Mouse (Mus musculus) ES-E14 (cell line): ENCODE results near the gene Oasl2.

Source experiments
- MAFK ChIP-seq: IDR thresholded peaks from 2 replicates; pipeline ENCODE4 v1.6.1; 2014; ENCODE audit warnings: mild to moderate bottlenecking, low read depth, low read length, inconsistent platforms; ENCODE audit not compliant: insufficient read depth
- ZC3H11A ChIP-seq: IDR thresholded peaks from 2 replicates; pipeline ENCODE4 v1.6.1; 2012; ENCODE audit warnings: low read depth, mild to moderate bottlenecking, inconsistent platforms, low read length, borderline replicate concordance
- ZNF384 ChIP-seq: IDR thresholded peaks from 2 replicates; pipeline ENCODE4 v1.6.1; 2012; ENCODE audit warnings: low read depth, low read length, inconsistent platforms

DNA sequence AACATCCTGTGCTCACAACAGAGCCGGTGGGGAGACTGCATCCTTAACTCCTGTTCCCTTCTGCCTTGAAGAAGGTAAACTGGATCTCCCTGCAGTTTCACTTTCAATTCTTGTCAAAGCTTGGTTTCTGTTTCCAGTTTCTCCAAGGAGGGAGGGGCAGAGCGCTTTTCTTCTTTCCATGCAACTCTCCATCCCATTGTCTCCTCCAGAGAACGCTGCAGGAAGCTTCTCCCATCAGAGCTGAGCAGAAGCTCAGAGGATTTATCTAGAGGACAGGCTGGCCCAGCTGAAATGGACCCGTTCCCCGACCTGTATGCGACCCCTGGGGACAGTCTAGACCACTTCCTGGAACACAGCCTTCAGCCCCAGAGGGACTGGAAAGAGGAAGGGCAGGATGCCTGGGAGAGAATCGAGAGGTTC, 648 bp downstream of the Oasl2 start:
- TF ChIP-seq MAFK (no peak), ZNF384 (no peak), ZC3H11A (no peak)
